Comparison of ENCODE assay signal across 17 mouse cellular contexts in genomic region chr16:25585070-25585454, GRCm38 (mm10).
DNase-seq lines count a peak whose midpoint lies in the region; ATAC-seq and TF ChIP-seq lines count a peak whose summit lies in the region.
"Had no signal": no experiment of that assay in that cellular context is flagged by ENCODE, and none has a peak within 500 bp of the region (broad histone marks: within the 10 kb centered on the region; RNA-seq: fewer than 3 reads in every experiment).

No protein-coding gene starts in this region.

- TF ChIP-seq CTCF in forebrain, postnatal 0 days (IDR thresholded peaks at IDR 0.05; ENCODE audit: low read depth), result no peak

- no peaks in the 10 kb centered on the region for H3K4me1 ChIP-seq in forebrain, postnatal 0 days (ENCODE audit: insufficient read depth)
- no peaks in the 10 kb centered on the region for H3K4me1 ChIP-seq in forebrain, embryonic 16.5 days (replicated peaks; ENCODE audit: control insufficient read depth, insufficient read depth, low read length)
- no peaks in the 10 kb centered on the region; the same call in 1 of the 2 replicates for H3K4me1 ChIP-seq in kidney, embryonic 16.5 days (ENCODE audit: insufficient read depth, low read length)
- 0 out of 2 replicates have a peak, but pooled peaks cover 2% of the 10 kb centered on the region for H3K4me1 ChIP-seq in intestine, embryonic 16.5 days (ENCODE audit: control insufficient read depth, insufficient read depth, low read length)
- H3K4me1 ChIP-seq: limb, embryonic 12.5 days had no signal

- intact Hi-C loops in gastrocnemius, postnatal 14 days (cut with DNase I; ENCODE audit: low total_unique reads), result no loop called here

- no peaks in the 10 kb centered on the region for H3K27me3 ChIP-seq in forebrain, postnatal 0 days (ENCODE audit: insufficient read depth, low read length)
- no peaks in the 10 kb centered on the region for H3K27me3 ChIP-seq in forebrain, embryonic 16.5 days (replicated peaks; ENCODE audit: control insufficient read depth, insufficient read depth, low read length)
- no peaks in the 10 kb centered on the region for H3K27me3 ChIP-seq in kidney, embryonic 16.5 days (ENCODE audit: insufficient read depth, low read length)
- no peaks in the 10 kb centered on the region for H3K27me3 ChIP-seq in intestine, embryonic 16.5 days (replicated peaks; ENCODE audit: control insufficient read depth, insufficient read depth, low read length)
- H3K27me3 ChIP-seq: limb, embryonic 12.5 days had no signal

- no peaks in the 10 kb centered on the region for H3K9me3 ChIP-seq in forebrain, postnatal 0 days (ENCODE audit: low read length)
- H3K9me3 ChIP-seq in forebrain, embryonic 16.5 days (ENCODE audit: control insufficient read depth, low read length), result no peaks in the 10 kb centered on the region
- no peaks in the 10 kb centered on the region for H3K9me3 ChIP-seq in kidney, embryonic 16.5 days (ENCODE audit: low read length)
- no peaks in the 10 kb centered on the region for H3K9me3 ChIP-seq in intestine, embryonic 16.5 days (ENCODE audit: control insufficient read depth, low read length)
- H3K9me3 ChIP-seq: limb, embryonic 12.5 days had no signal

- H3K4me3 ChIP-seq in forebrain, postnatal 0 days (ENCODE audit: low read depth, low read length), result no peak overlapping the region
- H3K4me3 ChIP-seq in forebrain, embryonic 16.5 days (replicated peaks; ENCODE audit: low read length), result no peak overlapping the region
- H3K4me3 ChIP-seq in kidney, embryonic 16.5 days (ENCODE audit: low read length), result no peak overlapping the region
- no peak overlapping the region for H3K4me3 ChIP-seq in intestine, embryonic 16.5 days (ENCODE audit: low read length)
- H3K4me3 ChIP-seq: limb, embryonic 12.5 days had no signal

- no peak overlapping the region for H3K27ac ChIP-seq in forebrain, postnatal 0 days (ENCODE audit: low read depth, low read length)
- H3K27ac ChIP-seq in forebrain, embryonic 16.5 days (ENCODE audit: low read length), result no peak overlapping the region
- no peak overlapping the region for H3K27ac ChIP-seq in kidney, embryonic 16.5 days (ENCODE audit: low read length)
- H3K27ac ChIP-seq in intestine, embryonic 16.5 days (ENCODE audit: low read length), result 0 out of 2 replicates have a peak overlapping the region, but pooled peaks have one; percentile 30
- H3K27ac ChIP-seq: hindbrain, embryonic 14.5 days; limb, embryonic 12.5 days had no signal

- WGBS in forebrain, postnatal 0 days, result 44% methylated on average over 7 of the region's 7 CpGs
- 54% methylated on average over 7 of the region's 7 CpGs for WGBS in forebrain, embryonic 16.5 days
- 36% methylated on average over 7 of the region's 7 CpGs for WGBS in kidney, embryonic 16.5 days
- 44% methylated on average over 7 of the region's 7 CpGs for WGBS in intestine, embryonic 16.5 days

- H3K36me3 ChIP-seq in forebrain, postnatal 0 days (ENCODE audit: insufficient read depth), result no peaks in the 10 kb centered on the region
- no peaks in the 10 kb centered on the region for H3K36me3 ChIP-seq in forebrain, embryonic 16.5 days (ENCODE audit: control insufficient read depth, insufficient read depth)
- no peaks in the 10 kb centered on the region for H3K36me3 ChIP-seq in kidney, embryonic 16.5 days (ENCODE audit: insufficient read depth, low read length)
- H3K36me3 ChIP-seq in intestine, embryonic 16.5 days (ENCODE audit: control insufficient read depth, insufficient read depth, low read length), result no peaks in the 10 kb centered on the region
- H3K36me3 ChIP-seq: limb, embryonic 12.5 days had no signal

- peak; percentile 29 for DNase-seq in forebrain, postnatal 0 days
- DNase-seq in kidney, postnatal 10 days, result no peak
- DNase-seq in ES-CJ7 (ENCODE audit: low read depth, low spot score), result peak; percentile 14
- no peak for DNase-seq in gastrocnemius, postnatal 14 days
- DNase-seq: adrenal gland, postnatal 10 days; cerebellum, adult 9-10 months; embryo, embryonic 11 days; kidney, adult 9 months; liver, postnatal 0 days; right cerebral cortex, postnatal 4 days; thymus, postnatal 25 days had no signal

- no peak overlapping the region for H3K9ac ChIP-seq in forebrain, postnatal 0 days
- no peak overlapping the region for H3K9ac ChIP-seq in forebrain, embryonic 16.5 days (replicated peaks; ENCODE audit: low read depth, low read length)
- no peak overlapping the region for H3K9ac ChIP-seq in kidney, embryonic 16.5 days (replicated peaks; ENCODE audit: low read length)
- H3K9ac ChIP-seq in intestine, embryonic 16.5 days (ENCODE audit: low read depth, low read length), result 0 out of 2 replicates have a peak overlapping the region, but pooled peaks have one; percentile 29
- H3K9ac ChIP-seq: hindbrain, embryonic 14.5 days; limb, embryonic 12.5 days; liver, postnatal 0 days had no signal

- ATAC-seq in forebrain, postnatal 0 days, result peak; percentile 56
- ATAC-seq in forebrain, embryonic 16.5 days, result no peak
- no peak for ATAC-seq in kidney, embryonic 16.5 days (ENCODE audit: low FRiP score, low TSS enrichment)
- ATAC-seq in intestine, embryonic 16.5 days, result peak; percentile 51
- ATAC-seq in monocyte, adult 5-6 weeks (replicated peaks; ENCODE audit: insufficient number of reproducible peaks, low FRiP score, low TSS enrichment, poor library complexity, severe bottlenecking), result no peak
- ATAC-seq: liver, postnatal 0 days had no signal

- H3K4me2 ChIP-seq in forebrain, postnatal 0 days (ENCODE audit: low read depth), result no peak overlapping the region
- H3K4me2 ChIP-seq in forebrain, embryonic 16.5 days (ENCODE audit: low read length), result no peak overlapping the region
- H3K4me2 ChIP-seq in kidney, embryonic 16.5 days (replicated peaks; ENCODE audit: low read depth, low read length), result peak overlapping the region; percentile 30
- H3K4me2 ChIP-seq in intestine, embryonic 16.5 days (ENCODE audit: low read depth, low read length), result peak overlapping the region; percentile 31
- H3K4me2 ChIP-seq: hindbrain, embryonic 14.5 days; limb, embryonic 12.5 days had no signal

Comparison
In these comparisons a context has a peak if more than half of its experiments do, and no peak if none do; other contexts are left out.
1. ATAC-seq: peak in forebrain, postnatal 0 days (single experiment) and intestine, embryonic 16.5 days (single experiment); none in forebrain, embryonic 16.5 days (single experiment), kidney, embryonic 16.5 days (single experiment) and monocyte, adult 5-6 weeks (single experiment).
2. DNase-seq: peak in forebrain, postnatal 0 days (single experiment) and ES-CJ7 (single experiment); none in kidney, postnatal 10 days (single experiment) and gastrocnemius, postnatal 14 days (single experiment).
3. H3K4me2 ChIP-seq: peak in kidney, embryonic 16.5 days (single experiment) and intestine, embryonic 16.5 days (single experiment); none in forebrain, postnatal 0 days (single experiment) and forebrain, embryonic 16.5 days (single experiment).